Mouse (Mus musculus) kidney, postnatal 0 days (tissue): Measurements from ENCODE around the gene Pik3c2g. TPM values are rescaled to one million over a fixed set of nuclear protein-coding genes. Genes with fewer than 3 reads are reported as not detected.

Source experiments
- ATAC-seq: fragments of 200-750 bp; cut with Nextera tagmentation; replicated peaks from 2 replicates; pipeline ENCODE4 v1.8.0; 2017; ENCODE audit warnings: low read depth, moderate number of reproducible peaks, moderate TSS enrichment, moderate library complexity; ENCODE audit not compliant: low FRiP score
- DNase-seq: peaks from one replicate; pipeline ENCODE4 v3.0.0-alpha.2; 2016; ENCODE audit warnings: low spot score
- H3K27ac ChIP-seq: fragments of 300-500 bp; sonication (generic); 2 replicates; pipeline ENCODE4 v1.5.1; 2014; ENCODE audit warnings: mild to moderate bottlenecking
- H3K27me3 ChIP-seq: fragments of 300-500 bp; sonication (generic); 2 replicates; pipeline ENCODE4 v1.6.1; 2014; ENCODE audit warnings: low read length, mixed read lengths; ENCODE audit not compliant: insufficient read depth
- H3K36me3 ChIP-seq: fragments of 300-500 bp; sonication (generic); 2 replicates; pipeline ENCODE4 v1.6.1; 2014; ENCODE audit warnings: low read length, mixed read lengths; ENCODE audit not compliant: insufficient read depth
- H3K4me1 ChIP-seq: fragments of 300-500 bp; sonication (generic); replicated peaks from 2 replicates; pipeline ENCODE4 v1.6.1; 2014; ENCODE audit warnings: antibody characterized with exemption, low read length, mixed read lengths; ENCODE audit not compliant: insufficient read depth
- H3K4me2 ChIP-seq: fragments of 300-500 bp; sonication (generic); 2 replicates; pipeline ENCODE4 v1.6.1; 2014; ENCODE audit warnings: mild to moderate bottlenecking, low read length, moderate library complexity, mixed read lengths
- H3K4me3 ChIP-seq: fragments of 300-500 bp; sonication (generic); replicated peaks from 2 replicates; pipeline ENCODE4 v1.5.1; 2014; ENCODE audit warnings: low read depth, low read length
- H3K9ac ChIP-seq: fragments of 300-500 bp; sonication (generic); 2 replicates; pipeline ENCODE4 v1.6.1; 2014; ENCODE audit warnings: low read depth, low read length
- H3K9me3 ChIP-seq: fragments of 300-500 bp; sonication (generic); replicated peaks from 2 replicates; pipeline ENCODE4 v1.6.1; 2016; ENCODE audit warnings: low read length, inconsistent platforms, mixed read lengths
- CTCF ChIP-seq: IDR thresholded peaks from 2 replicates; pipeline ENCODE4 v1.5.1; 2016; ENCODE audit warnings: antibody characterized with exemption, low read depth, mild to moderate bottlenecking, moderate library complexity
- WGBS: fragments of 180-500 bp; shearing (Covaris S2); extraction: QIAGEN DNeasy Blood & Tissue Kit; methylation state at CpG from one replicate; pipeline ENCODE4 v1.1.7; 2014; 5-methylcytosine and 5-hydroxymethylcytosine counted together
- polyA plus RNA-seq: library from polyadenylated mRNA; unstranded; fragments of >200 nt; fragmentation: Nextera tagmentation; extraction: Ambion mirVana; gene quantifications from 2 replicates; pipeline ENCODE4 v1.2.1, GENCODE M21; 2015

Gene Pik3c2g
- polyA plus RNA-seq, 1 experiment from 2014 or later: 0.28 TPM

GRCm38 (mm10) chr6:139865059-139865673 lies 278.1 kb downstream of the Pik3c2g start:
- no peak overlapping the region for H3K9ac ChIP-seq
- DNase-seq (no peak), ATAC-seq (no peak)
- H3K27me3 ChIP-seq: no peaks in the 10 kb centered on the region
- H3K36me3 ChIP-seq: no peaks in the 10 kb centered on the region
- H3K4me1 ChIP-seq: no peaks in the 10 kb centered on the region
- no peak overlapping the region for H3K4me2 ChIP-seq
- H3K9me3 ChIP-seq: no peaks in the 10 kb centered on the region
- no peak overlapping the region for H3K27ac ChIP-seq
- TF ChIP-seq CTCF: no peak
- WGBS: 92% methylated on average over 18 of the region's 18 CpGs
- no peak overlapping the region for H3K4me3 ChIP-seq

- no peak overlapping the region for H3K9ac ChIP-seq
- H3K27me3 ChIP-seq: no peaks in the 10 kb centered on the region
- no peaks in the 10 kb centered on the region for H3K4me1 ChIP-seq
- 43% methylated on average over 3 of the region's 3 CpGs for WGBS
- peak; percentile 67 for TF ChIP-seq CTCF
- H3K4me2 ChIP-seq: no peak overlapping the region
- no peak overlapping the region for H3K27ac ChIP-seq
- H3K4me3 ChIP-seq: no peak overlapping the region
- peak; percentile 67 for DNase-seq
- 0 out of 2 replicates have a peak, but pooled peaks have one; percentile 25 for ATAC-seq
- H3K36me3 ChIP-seq: no peaks in the 10 kb centered on the region
- no peaks in the 10 kb centered on the region for H3K9me3 ChIP-seq
These were observed 287.6 kb downstream of the Pik3c2g start for GRCm38 (mm10) chr6:139874418-139875176.

GRCm38 (mm10) chr6:139876691-139877090 lies 289.7 kb downstream of the Pik3c2g start:
- no peak for TF ChIP-seq CTCF
- ATAC-seq (no peak), DNase-seq (no peak)
- Histone ChIP-seq H3K9ac (no peak overlapping the region), H3K27me3 (no peaks in the 10 kb centered on the region), H3K4me3 (no peak overlapping the region), H3K4me2 (no peak overlapping the region), H3K27ac (no peak overlapping the region), H3K9me3 (no peaks in the 10 kb centered on the region), H3K4me1 (no peaks in the 10 kb centered on the region), H3K36me3 (no peaks in the 10 kb centered on the region)
- 93% methylated on average over 1 of the region's 1 CpGs for WGBS

GRCm38 (mm10) chr6:139877476-139878361 lies 290.7 kb downstream of the Pik3c2g start:
- no peak overlapping the region for H3K4me3 ChIP-seq
- H3K27ac ChIP-seq: no peak overlapping the region
- no peak overlapping the region for H3K4me2 ChIP-seq
- TF ChIP-seq CTCF: no peak
- ATAC-seq (no peak), DNase-seq (no peak)
- H3K9me3 ChIP-seq: no peaks in the 10 kb centered on the region
- H3K9ac ChIP-seq: no peak overlapping the region
- 59% methylated on average over 6 of the region's 6 CpGs for whole genome bisulfite sequencing
- H3K27me3 ChIP-seq: no peaks in the 10 kb centered on the region
- H3K36me3 ChIP-seq: no peaks in the 10 kb centered on the region
- no peaks in the 10 kb centered on the region for H3K4me1 ChIP-seq

- Histone ChIP-seq H3K4me2 (no peak overlapping the region), H3K9ac (no peak overlapping the region), H3K36me3 (no peaks in the 10 kb centered on the region), H3K27me3 (no peaks in the 10 kb centered on the region), H3K4me3 (no peak overlapping the region), H3K9me3 (no peaks in the 10 kb centered on the region), H3K27ac (no peak overlapping the region), H3K4me1 (no peaks in the 10 kb centered on the region)
- DNase-seq: peak; percentile 30
- ATAC-seq: no peak
- 68% methylated on average over 1 of the region's 1 CpGs for WGBS
- TF ChIP-seq CTCF: no peak
These were observed 291.3 kb downstream of the Pik3c2g start for GRCm38 (mm10) chr6:139878362-139878696.

GRCm38 (mm10) chr6:139882076-139882475 lies 295.1 kb downstream of the Pik3c2g start:
- Histone ChIP-seq H3K4me1 (no peaks in the 10 kb centered on the region), H3K27ac (no peak overlapping the region), H3K4me3 (no peak overlapping the region), H3K9ac (no peak overlapping the region), H3K36me3 (no peaks in the 10 kb centered on the region), H3K27me3 (no peaks in the 10 kb centered on the region), H3K9me3 (no peaks in the 10 kb centered on the region), H3K4me2 (no peak overlapping the region)
- DNase-seq (no peak), ATAC-seq (no peak)
- no peak for TF ChIP-seq CTCF
- 84% methylated on average over 2 of the region's 2 CpGs for WGBS
